Mouse (Mus musculus): ENCODE results near the gene Rit1. TPM values are rescaled to one million over a fixed set of nuclear protein-coding genes. Genes with fewer than 3 reads are reported as not detected.
"Not testable (repeated sequence)": the region's sequence is repeated elsewhere in the genome, so short reads cannot be mapped to it uniquely, and the experiment has no call there.

The Rit1 gene
- polyA plus RNA-seq, 1 experiment: 22.5 TPM

GRCm38 (mm10) chr3:88714725-88715124, 1.9 kb upstream of the Rit1 start:
- Histone ChIP-seq H3K4me1 (ENCODE audit: control insufficient read depth, insufficient read depth, insufficient read length, low read length) (peaks cover 5% of the 10 kb centered on the region), H3K4me3 (ENCODE audit: insufficient read depth, low read depth, low read length) (no peak overlapping the region), H3K27ac (replicated peaks; ENCODE audit: low read depth, low read length) (no peak overlapping the region)

- not testable (repeated sequence) for H3K4me3 ChIP-seq (ENCODE audit: insufficient read depth, low read depth, low read length); H3K27ac ChIP-seq (replicated peaks; ENCODE audit: low read depth, low read length); H3K4me1 ChIP-seq (ENCODE audit: control insufficient read depth, insufficient read depth, insufficient read length, low read length)
These were observed 922 bp upstream of the Rit1 start for GRCm38 (mm10) chr3:88715716-88716115.

- Histone ChIP-seq H3K27ac (replicated peaks; ENCODE audit: low read depth, low read length) (peak overlapping the region; percentile 78), H3K4me1 (ENCODE audit: control insufficient read depth, insufficient read depth, insufficient read length, low read length) (peaks cover 5% of the 10 kb centered on the region), H3K4me3 (ENCODE audit: insufficient read depth, low read depth, low read length) (peak overlapping the region; percentile 90)
These were observed 660 bp downstream of the Rit1 start for GRCm38 (mm10) chr3:88717198-88717798.

GRCm38 (mm10) chr3:88717831-88718230, 1.2 kb downstream of the Rit1 start:
- Histone ChIP-seq H3K4me1 (ENCODE audit: control insufficient read depth, insufficient read depth, insufficient read length, low read length) (peaks cover 5% of the 10 kb centered on the region), H3K4me3 (ENCODE audit: insufficient read depth, low read depth, low read length) (peak overlapping the region; percentile 42), H3K27ac (replicated peaks; ENCODE audit: low read depth, low read length) (0 out of 2 replicates have a peak overlapping the region, but pooled peaks have one; percentile 13)

- peaks cover 5% of the 10 kb centered on the region for H3K4me1 ChIP-seq (ENCODE audit: control insufficient read depth, insufficient read depth, insufficient read length, low read length)
- H3K27ac ChIP-seq (replicated peaks; ENCODE audit: low read depth, low read length): no peak overlapping the region
- no peak overlapping the region for H3K4me3 ChIP-seq (ENCODE audit: insufficient read depth, low read depth, low read length)
These were observed 2.5 kb downstream of the Rit1 start for GRCm38 (mm10) chr3:88719098-88719497.

- Histone ChIP-seq H3K4me3 (ENCODE audit: insufficient read depth, low read depth, low read length) (no peak overlapping the region), H3K4me1 (ENCODE audit: control insufficient read depth, insufficient read depth, insufficient read length, low read length) (no peaks in the 10 kb centered on the region), H3K27ac (replicated peaks; ENCODE audit: low read depth, low read length) (no peak overlapping the region)
These were observed 19.9 kb downstream of the Rit1 start for GRCm38 (mm10) chr3:88736556-88736955.

- Histone ChIP-seq H3K4me3 (ENCODE audit: insufficient read depth, low read depth, low read length) (no peak overlapping the region), H3K27ac (replicated peaks; ENCODE audit: low read depth, low read length) (no peak overlapping the region), H3K4me1 (ENCODE audit: control insufficient read depth, insufficient read depth, insufficient read length, low read length) (no peaks in the 10 kb centered on the region)
These were observed 22.0 kb downstream of the Rit1 start for GRCm38 (mm10) chr3:88738641-88739040.

GRCm38 (mm10) chr3:88740147-88740546, 23.5 kb downstream of the Rit1 start:
- Histone ChIP-seq H3K27ac (replicated peaks; ENCODE audit: low read depth, low read length) (no peak overlapping the region), H3K4me3 (ENCODE audit: insufficient read depth, low read depth, low read length) (no peak overlapping the region), H3K4me1 (ENCODE audit: control insufficient read depth, insufficient read depth, insufficient read length, low read length) (no peaks in the 10 kb centered on the region)

GRCm38 (mm10) chr3:88745534-88745933, 28.9 kb downstream of the Rit1 start:
- Histone ChIP-seq H3K4me1 (ENCODE audit: control insufficient read depth, insufficient read depth, insufficient read length, low read length) (no peaks in the 10 kb centered on the region), H3K4me3 (ENCODE audit: insufficient read depth, low read depth, low read length) (no peak overlapping the region), H3K27ac (replicated peaks; ENCODE audit: low read depth, low read length) (no peak overlapping the region)

GRCm38 (mm10) chr3:88746139-88746870, 29.7 kb downstream of the Rit1 start:
- Histone ChIP-seq H3K4me1 (ENCODE audit: control insufficient read depth, insufficient read depth, insufficient read length, low read length) (no peaks in the 10 kb centered on the region), H3K27ac (replicated peaks; ENCODE audit: low read depth, low read length) (no peak overlapping the region), H3K4me3 (ENCODE audit: insufficient read depth, low read depth, low read length) (no peak overlapping the region)

- Histone ChIP-seq H3K4me1 (ENCODE audit: control insufficient read depth, insufficient read depth, insufficient read length, low read length) (no peaks in the 10 kb centered on the region), H3K27ac (replicated peaks; ENCODE audit: low read depth, low read length) (no peak overlapping the region), H3K4me3 (ENCODE audit: insufficient read depth, low read depth, low read length) (no peak overlapping the region)
These were observed 30.2 kb downstream of the Rit1 start for GRCm38 (mm10) chr3:88746871-88747231.

- Histone ChIP-seq H3K4me3 (ENCODE audit: insufficient read depth, low read depth, low read length) (no peak overlapping the region), H3K4me1 (ENCODE audit: control insufficient read depth, insufficient read depth, insufficient read length, low read length) (peaks cover 8% of the 10 kb centered on the region), H3K27ac (replicated peaks; ENCODE audit: low read depth, low read length) (no peak overlapping the region)
These were observed 37.6 kb downstream of the Rit1 start for GRCm38 (mm10) chr3:88754283-88754682.

GRCm38 (mm10) chr3:88755541-88755940, 38.9 kb downstream of the Rit1 start:
- Histone ChIP-seq H3K4me1 (ENCODE audit: control insufficient read depth, insufficient read depth, insufficient read length, low read length) (peaks cover 8% of the 10 kb centered on the region), H3K27ac (replicated peaks; ENCODE audit: low read depth, low read length) (no peak overlapping the region), H3K4me3 (ENCODE audit: insufficient read depth, low read depth, low read length) (no peak overlapping the region)

- no peak overlapping the region for H3K4me3 ChIP-seq (ENCODE audit: insufficient read depth, low read depth, low read length)
- H3K27ac ChIP-seq (replicated peaks; ENCODE audit: low read depth, low read length): no peak overlapping the region
These were observed 39.6 kb downstream of the Rit1 start for GRCm38 (mm10) chr3:88756276-88756675.

GRCm38 (mm10) chr3:88758045-88758500, 41.4 kb downstream of the Rit1 start:
- Histone ChIP-seq H3K4me1 (ENCODE audit: control insufficient read depth, insufficient read depth, insufficient read length, low read length) (peaks cover 8% of the 10 kb centered on the region), H3K4me3 (ENCODE audit: insufficient read depth, low read depth, low read length) (peak overlapping the region; percentile 7; the same call in 1 of the 2 replicates), H3K27ac (replicated peaks; ENCODE audit: low read depth, low read length) (0 out of 2 replicates have a peak overlapping the region, but pooled peaks have one; percentile 9)

More at GRCm38 (mm10) chr3:88756276-88756675, 39.6 kb downstream of the Rit1 start:
- peaks cover 8% of the 10 kb centered on the region for H3K4me1 ChIP-seq (ENCODE audit: control insufficient read depth, insufficient read depth, insufficient read length, low read length)

GRCm38 (mm10) chr3:88761619-88762018, 45.0 kb downstream of the Rit1 start:
- Histone ChIP-seq H3K27ac (replicated peaks; ENCODE audit: low read depth, low read length) (no peak overlapping the region), H3K4me3 (ENCODE audit: insufficient read depth, low read depth, low read length) (no peak overlapping the region), H3K4me1 (ENCODE audit: control insufficient read depth, insufficient read depth, insufficient read length, low read length) (peaks cover 8% of the 10 kb centered on the region)

Measured in brown adipose tissue, adult 24 weeks (tissue).